Mouse (Mus musculus) lung, postnatal 0 days (tissue): ENCODE measurements around the gene Lamtor2.

Source experiments
- CTCF ChIP-seq: IDR thresholded peaks from 2 replicates; pipeline ENCODE4 v1.5.1; 2016; ENCODE audit warnings: antibody characterized with exemption, mild to moderate bottlenecking
- EP300 ChIP-seq: IDR thresholded peaks from 2 replicates; pipeline ENCODE4 v1.6.1; 2016; ENCODE audit warnings: antibody characterized with exemption, mild to moderate bottlenecking, control low read depth

DNA sequence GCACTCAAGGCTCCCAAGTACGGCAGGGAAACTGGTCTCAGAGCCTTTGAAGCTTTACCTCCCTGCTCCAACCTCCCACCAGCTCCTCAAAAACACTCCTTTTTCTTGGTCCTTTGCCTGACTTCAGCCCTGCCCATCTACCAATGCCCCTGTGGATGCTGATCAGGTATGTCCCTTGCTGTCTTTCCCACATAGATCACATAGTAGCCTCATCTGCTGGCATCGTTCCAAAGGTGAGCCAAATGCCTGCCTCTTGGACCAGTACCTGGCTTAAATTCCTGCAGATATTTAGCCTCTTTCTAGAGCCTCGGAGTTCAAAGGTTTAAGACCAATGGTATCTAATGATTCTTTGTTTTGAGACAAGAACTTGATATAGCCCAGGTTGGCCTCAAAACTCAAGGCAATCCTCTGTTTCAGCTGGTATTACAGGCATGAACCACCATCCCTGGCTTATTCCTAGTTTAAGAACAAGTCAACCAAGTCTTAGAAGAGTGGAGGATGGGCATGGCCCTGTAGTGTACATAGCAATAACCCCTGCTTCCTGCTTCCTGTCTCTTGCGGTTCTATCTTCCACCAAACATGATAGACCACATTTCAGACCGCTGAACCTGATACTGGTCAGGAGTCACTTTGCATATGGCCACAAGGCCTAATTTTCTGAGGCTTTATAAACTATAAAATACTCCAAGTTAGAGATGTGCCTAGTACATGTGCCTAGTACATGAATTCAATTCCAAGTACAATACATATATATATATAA lies 9.0 kb downstream of the Lamtor2 start:
- TF ChIP-seq EP300, result no peak
- no peak for TF ChIP-seq CTCF
